In genomic region chr6:35133579-35134488, GRCm38 (mm10) we compare ENCODE assay signal across 8 mouse cellular contexts. TPM values are rescaled to one million over a fixed set of nuclear protein-coding genes. Genes with fewer than 3 reads are reported as not detected.
DNase-seq lines count a peak whose midpoint lies in the region; ATAC-seq lines count a peak whose summit lies in the region.

TSS of gene Cnot4 (minus strand) at chr6:35133724.

- peak; percentile 91 for ATAC-seq in megakaryocyte progenitor cell, adult 5-6 weeks (replicated peaks; ENCODE audit: poor library complexity)

- peak; percentile 99 for DNase-seq in adipocyte (ENCODE audit: low spot score)
- peak; percentile 97 for DNase-seq in embryo, embryonic 10 days (ENCODE audit: low spot score)
- peak; percentile 97 for DNase-seq in gastrocnemius, postnatal 10 days
- peak; percentile 98 for DNase-seq in induced T-regulatory cell, adult 2 months (ENCODE audit: low read depth)
- peak; percentile 97 to 99 for DNase-seq in left cerebral cortex, adult 9 months (ENCODE audit: low spot score in 2 of 2)
- peak; percentile 98 for DNase-seq in right cerebral cortex, postnatal 14 days
- peak; percentile 98 to 99 for DNase-seq in urinary bladder, postnatal 36 days (ENCODE audit: low spot score in 2 of 2)

RNA-seq across cellular contexts. Expression of gene Cnot4, which starts in this region (rescaled TPM):
- total RNA-seq in gastrocnemius, postnatal 10 days (2021): 10 to 100 TPM; 18.4 to 25.2 TPM
- total RNA-seq in megakaryocyte progenitor cell, adult 5-6 weeks (2015): 56.9 and 59.5 TPM in 2 replicates
- total RNA-seq in megakaryocyte progenitor cell, adult 5-6 weeks (2017): 24.7 and 28.9 TPM in 2 replicates

Comparison
In these comparisons a context has a peak if more than half of its experiments do, and no peak if none do; other contexts are left out.
1. Peak in every context shown above with its lines: DNase-seq and ATAC-seq.